Mouse (Mus musculus): ENCODE results near the gene Gm49333. TPM values are rescaled to one million over a fixed set of nuclear protein-coding genes. Genes with fewer than 3 reads are reported as not detected.

The Gm49333 gene
- 0.21 TPM in 1 of 2 replicates, not detected in the other for polyA plus RNA-seq (2015; fragmentation: Nextera tagmentation; extraction: Ambion mirVana)

DNA sequence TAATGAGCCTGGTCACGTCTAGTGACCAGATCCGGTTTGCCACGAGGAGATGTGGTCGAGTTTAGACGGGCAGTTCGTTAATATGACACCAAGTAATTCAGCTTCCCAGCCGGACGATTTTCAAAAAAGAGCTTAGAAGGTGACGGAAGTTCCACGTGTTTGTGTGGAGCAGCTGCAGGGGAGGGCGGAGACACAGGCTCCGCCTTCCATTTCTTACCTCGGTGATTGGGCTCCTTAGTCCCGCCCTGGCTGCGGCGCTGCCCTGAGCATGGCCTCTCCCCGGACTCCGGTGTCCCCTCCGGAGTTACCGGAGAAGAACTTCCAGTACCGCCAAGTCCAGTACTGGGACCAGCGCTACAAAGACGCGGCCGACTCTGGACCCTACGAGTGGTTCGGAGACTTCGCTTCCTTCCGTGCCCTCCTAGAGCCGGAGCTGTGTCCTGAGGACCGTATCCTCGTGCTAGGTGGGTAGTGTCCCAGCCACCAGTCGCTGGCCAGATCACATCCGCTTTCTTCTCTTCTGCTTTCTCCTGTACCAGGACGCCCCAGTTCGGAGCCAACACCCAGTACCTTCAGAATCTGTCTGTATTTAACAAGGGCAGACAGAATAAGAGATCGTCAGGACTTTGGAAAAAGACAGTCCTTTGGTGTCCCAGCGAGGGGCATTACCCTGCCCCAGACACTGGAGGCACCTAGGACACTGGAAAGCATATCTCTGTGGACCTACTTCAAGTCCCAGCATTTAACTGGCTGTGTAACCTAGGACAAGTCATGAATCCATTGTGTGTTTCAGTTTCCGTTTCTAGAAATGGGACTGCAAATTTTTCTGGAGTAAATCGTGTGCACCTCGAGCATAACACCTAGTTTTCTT lies at the start of gene Gm49333, which contains the start of the genes Eef1akmt4 and Alg3:
Gene Gm49333 (plus strand): TSS at position 254 of the 871 bp plus-strand sequence.
Gene Eef1akmt4 (plus strand): TSS at position 237 of the 871 bp plus-strand sequence.
Gene Alg3 (minus strand): TSS at position 379 of the 871 bp plus-strand sequence.
- peak within 1 kb of the TSS; percentile 91 for H3K4me2 ChIP-seq
- H3K4me3 ChIP-seq, result peak within 1 kb of the TSS; percentile 71
- peak within 1 kb of the TSS; percentile 88 for H3K9ac ChIP-seq
- ATAC-seq (replicated peaks), result peak; percentile 95
- WGBS, result 2% methylated on average over 41 of the region's 41 CpGs
- H3K27ac ChIP-seq, result peak within 1 kb of the TSS; percentile 85
- H3K9me3 ChIP-seq, result no peaks in the 10 kb centered on the region
- H3K27me3 ChIP-seq (replicated peaks), result no peaks in the 10 kb centered on the region
- H3K36me3 ChIP-seq (replicated peaks), result peaks cover 9% of the 10 kb centered on the region; the same call in 1 of the 2 replicates
- H3K4me1 ChIP-seq, result peaks cover 29% of the 10 kb centered on the region

DNA sequence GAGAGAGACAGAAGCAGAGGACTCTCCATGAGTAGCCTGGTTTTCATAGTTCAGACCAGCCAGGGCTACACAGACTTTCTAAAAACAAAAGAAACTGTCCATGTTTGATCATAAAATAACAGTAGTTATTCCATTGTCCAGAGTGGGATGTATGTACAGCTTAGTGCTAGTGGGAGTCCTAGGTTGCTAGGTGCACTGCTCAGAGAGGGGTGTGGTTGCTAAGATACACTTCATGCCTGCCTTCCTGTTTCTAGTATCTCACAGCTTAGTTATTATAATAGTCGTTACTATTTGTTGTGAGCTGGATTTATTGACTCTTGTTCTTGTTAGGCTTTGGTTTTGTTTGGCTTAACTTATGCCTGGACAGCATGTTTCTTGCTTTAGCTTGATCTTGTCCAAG lies 46.3 kb upstream of the Gm49333 start:
- no peak overlapping the region for H3K4me2 ChIP-seq
- no peaks in the 10 kb centered on the region for H3K4me1 ChIP-seq
- H3K27me3 ChIP-seq (replicated peaks), result no peaks in the 10 kb centered on the region
- no peak overlapping the region for H3K9ac ChIP-seq
- H3K9me3 ChIP-seq, result no peaks in the 10 kb centered on the region
- H3K4me3 ChIP-seq, result no peak overlapping the region
- no peak for ATAC-seq (replicated peaks)
- H3K36me3 ChIP-seq (replicated peaks), result peaks cover 6% of the 10 kb centered on the region
- WGBS, result 39% methylated on average over 1 of the region's 1 CpGs
- H3K27ac ChIP-seq, result no peak overlapping the region

DNA sequence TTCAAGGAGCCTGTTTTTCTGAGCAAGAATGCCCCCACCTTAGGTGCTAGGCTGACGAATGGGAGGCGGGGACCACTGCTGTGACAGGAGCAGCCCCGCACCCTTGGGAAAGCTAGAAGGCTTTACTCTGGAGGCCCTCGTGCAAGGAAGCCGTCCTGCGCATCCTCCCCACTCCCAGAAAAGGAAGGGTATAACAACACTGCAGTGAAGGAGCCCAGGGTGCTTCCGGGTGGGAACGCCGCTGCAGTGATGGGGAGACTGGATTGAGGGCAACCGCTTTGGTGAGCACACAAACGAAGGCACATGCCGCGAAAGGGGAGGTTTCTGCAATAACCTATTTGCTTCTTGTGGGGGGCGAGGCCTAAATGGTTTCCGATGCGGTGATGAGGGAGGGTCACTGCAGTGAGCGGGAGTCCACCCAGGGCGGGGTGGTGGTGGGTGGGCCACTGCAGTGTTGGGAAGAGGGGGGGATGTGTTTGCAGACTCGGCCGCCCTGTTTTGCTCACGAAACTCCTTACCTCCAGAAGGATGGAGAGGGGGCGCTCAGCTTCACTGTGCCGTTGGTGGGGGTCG lies 22.0 kb upstream of the Gm49333 start, which contains the start of gene Vwa5b2:
Gene Vwa5b2 (plus strand): TSS at position 106 of the 573 bp plus-strand sequence.
- H3K36me3 ChIP-seq (replicated peaks), result no peaks in the 10 kb centered on the region
- peak within 1 kb of the TSS; percentile 51 for H3K27ac ChIP-seq
- H3K4me1 ChIP-seq, result peaks cover 21% of the 10 kb centered on the region
- WGBS, result 1% methylated on average over 24 of the region's 24 CpGs
- H3K4me3 ChIP-seq, result peak within 1 kb of the TSS; percentile 53
- peak; percentile 87 for ATAC-seq (replicated peaks)
- H3K27me3 ChIP-seq (replicated peaks), result peaks cover 41% of the 10 kb centered on the region
- H3K4me2 ChIP-seq, result peak within 1 kb of the TSS; percentile 75
- H3K9me3 ChIP-seq, result no peaks in the 10 kb centered on the region
- peak within 1 kb of the TSS; percentile 58 for H3K9ac ChIP-seq

DNA sequence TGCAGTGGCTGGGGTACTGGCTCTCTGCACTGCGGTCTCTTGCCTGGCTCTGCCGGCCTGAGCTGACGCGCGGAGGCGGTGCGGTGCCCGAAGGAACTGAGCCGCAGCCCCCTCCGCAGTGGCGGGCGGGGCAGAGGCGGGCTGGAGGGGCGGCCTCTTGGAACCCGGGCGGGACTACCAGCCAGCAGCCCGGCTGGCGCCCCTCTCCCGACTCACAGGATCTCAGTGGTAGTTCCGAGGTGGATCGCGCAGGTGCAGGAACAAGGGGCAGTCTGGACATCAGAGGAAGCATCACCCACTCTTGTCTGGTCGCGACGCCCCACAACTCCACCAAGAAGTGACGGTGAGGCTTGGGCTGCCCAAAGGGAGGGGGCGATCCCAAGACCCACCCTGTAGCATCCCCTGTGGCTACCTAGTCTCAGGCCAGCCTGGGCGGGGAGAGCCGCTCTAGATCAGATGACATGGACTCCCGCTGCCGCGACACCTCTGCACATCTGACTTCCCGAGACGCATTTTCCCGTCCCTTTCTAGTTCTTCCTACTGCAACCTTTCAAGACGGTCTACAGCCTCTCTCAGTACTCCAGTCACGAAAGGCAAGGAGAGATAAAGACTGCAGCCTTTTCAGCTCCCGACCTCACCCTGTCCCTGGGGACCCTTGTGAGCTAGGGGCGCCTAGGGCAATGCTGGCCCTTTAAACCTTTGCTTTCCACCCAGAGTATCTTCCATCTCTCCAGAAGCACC lies 21.3 kb upstream of the Gm49333 start:
- ATAC-seq (replicated peaks), result peak; percentile 91
- WGBS, result 0% methylated on average over 39 of the region's 39 CpGs

DNA sequence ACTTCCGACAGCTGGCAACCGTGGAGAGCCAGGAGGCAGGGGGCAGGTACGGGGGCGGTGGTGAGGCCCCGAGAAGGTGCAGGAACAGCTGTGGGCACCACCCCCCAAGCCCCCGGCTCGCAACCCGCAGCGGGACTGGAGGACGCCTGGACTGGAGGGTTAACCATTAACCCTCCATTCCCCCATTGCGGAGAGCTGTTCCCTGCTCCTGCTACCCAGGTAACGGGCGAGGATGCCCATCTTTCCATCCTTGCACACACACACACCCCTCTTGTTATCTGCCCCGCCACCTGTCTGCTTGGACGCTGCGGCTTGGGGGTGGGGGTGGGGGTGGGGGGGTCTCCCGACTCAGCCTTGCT lies 20.8 kb upstream of the Gm49333 start:
- H3K4me2 ChIP-seq, result peak overlapping the region; percentile 75
- H3K9me3 ChIP-seq, result no peaks in the 10 kb centered on the region
- peak overlapping the region; percentile 53 for H3K4me3 ChIP-seq
- WGBS, result 4% methylated on average over 17 of the region's 17 CpGs
- peaks cover 41% of the 10 kb centered on the region for H3K27me3 ChIP-seq (replicated peaks)
- peak; percentile 12 for ATAC-seq (replicated peaks)
- H3K27ac ChIP-seq, result peak overlapping the region; percentile 51; the same call in 1 of the 2 replicates
- peak overlapping the region; percentile 58 for H3K9ac ChIP-seq
- H3K36me3 ChIP-seq (replicated peaks), result no peaks in the 10 kb centered on the region
- peaks cover 21% of the 10 kb centered on the region for H3K4me1 ChIP-seq

More for the DNA sequence above, 21.3 kb upstream of the Gm49333 start:
- peak overlapping the region; percentile 51 for H3K27ac ChIP-seq
- peaks cover 41% of the 10 kb centered on the region for H3K27me3 ChIP-seq (replicated peaks)
- H3K4me2 ChIP-seq, result peak overlapping the region; percentile 75
- no peaks in the 10 kb centered on the region for H3K36me3 ChIP-seq (replicated peaks)
- H3K4me3 ChIP-seq, result peak overlapping the region; percentile 53
- H3K4me1 ChIP-seq, result peaks cover 21% of the 10 kb centered on the region
- no peaks in the 10 kb centered on the region for H3K9me3 ChIP-seq
- peak overlapping the region; percentile 58 for H3K9ac ChIP-seq

DNA sequence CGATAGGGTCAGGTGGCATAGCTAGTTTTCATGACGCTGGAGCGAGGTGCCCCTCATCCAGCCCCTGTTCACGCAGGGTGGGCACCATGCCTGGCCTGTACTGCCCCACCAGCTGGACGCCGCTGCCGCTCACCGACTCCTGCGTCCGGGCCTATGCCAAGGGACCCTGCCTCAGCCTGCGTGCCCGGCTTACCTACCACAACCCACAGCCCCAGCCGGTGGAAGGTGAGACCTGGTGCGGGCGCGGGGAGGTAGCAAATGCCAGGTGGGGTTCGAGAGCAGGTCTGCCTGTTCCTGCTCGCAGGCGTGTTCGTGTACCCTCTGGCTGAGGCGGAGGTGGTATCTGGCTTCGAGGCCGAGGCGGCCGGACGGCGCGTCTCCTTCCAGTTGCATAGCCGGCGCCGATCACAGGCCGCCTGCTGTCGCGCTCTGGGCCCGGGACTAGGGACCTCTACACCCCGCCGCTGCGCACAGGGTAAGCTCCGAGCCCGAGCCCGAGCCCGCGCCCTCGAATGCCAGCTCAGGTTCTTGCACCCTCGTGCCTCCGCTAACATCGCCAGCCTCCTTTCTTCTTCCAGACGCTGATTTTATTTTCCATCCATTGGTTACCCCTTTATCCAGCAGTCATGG lies 20.2 kb upstream of the Gm49333 start:
- Histone ChIP-seq H3K9ac (peak overlapping the region; percentile 58; the same call in 1 of the 2 replicates), H3K9me3 (no peaks in the 10 kb centered on the region), H3K4me2 (peak overlapping the region; percentile 75), H3K27me3 (replicated peaks) (peaks cover 41% of the 10 kb centered on the region), H3K4me3 (peak overlapping the region; percentile 53), H3K36me3 (replicated peaks) (no peaks in the 10 kb centered on the region), H3K27ac (no peak overlapping the region), H3K4me1 (peaks cover 21% of the 10 kb centered on the region)
- ATAC-seq (replicated peaks), result no peak; the same call in 1 of the 2 replicates
- WGBS, result 5% methylated on average over 48 of the region's 48 CpGs

DNA sequence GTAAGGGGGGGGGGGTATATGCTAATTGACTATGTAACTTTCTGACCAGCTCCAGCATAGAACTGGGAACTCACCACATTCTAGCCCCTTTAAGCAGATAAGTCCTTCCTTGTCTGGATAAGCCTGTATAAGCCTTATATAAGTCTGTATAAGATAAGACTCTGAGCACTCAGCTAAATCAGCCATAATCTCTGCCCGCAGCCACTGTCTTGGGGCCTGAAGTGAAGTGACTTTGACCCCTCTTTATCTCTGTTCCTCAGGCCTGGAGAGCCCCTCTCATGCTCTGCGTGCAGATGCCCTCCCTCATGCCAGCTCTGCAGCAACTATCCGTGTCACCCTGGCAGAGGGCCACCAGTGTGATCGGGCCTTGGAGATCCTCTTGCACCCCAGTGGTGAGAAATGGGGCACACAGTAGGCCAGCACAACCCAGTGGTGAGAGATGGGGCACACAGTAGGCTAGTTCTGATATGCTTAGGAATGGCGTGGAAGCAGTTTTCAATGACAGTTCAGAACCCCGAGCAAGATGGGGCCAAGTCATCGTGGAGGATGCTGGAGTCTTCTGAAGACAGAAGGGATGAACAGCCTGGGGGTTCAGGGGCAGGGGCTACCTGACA lies 16.2 kb upstream of the Gm49333 start:
- H3K9me3 ChIP-seq, result no peaks in the 10 kb centered on the region
- 84% methylated on average over 7 of the region's 7 CpGs for WGBS

DNA sequence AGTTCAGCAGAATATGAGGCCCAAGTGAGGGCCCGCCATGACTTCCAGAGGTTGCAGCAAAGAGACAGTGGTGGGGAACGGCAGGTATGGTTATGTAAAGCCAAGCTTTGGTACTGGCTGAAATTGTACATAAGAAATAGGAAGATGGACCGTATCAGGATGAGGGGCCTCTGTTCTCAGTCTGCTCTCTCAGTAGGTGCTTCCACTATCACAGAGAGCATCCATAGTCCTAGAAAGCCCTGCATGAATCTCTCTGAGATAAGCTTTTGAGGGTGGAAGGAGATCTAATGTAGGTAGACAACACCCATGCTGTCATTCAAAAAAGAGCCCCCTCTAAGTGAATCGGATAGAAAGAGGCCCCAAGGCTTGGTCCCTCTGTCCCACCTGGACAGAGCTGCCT lies 15.7 kb upstream of the Gm49333 start:
- Histone ChIP-seq H3K9ac (no peak overlapping the region), H3K27ac (no peak overlapping the region), H3K4me1 (peaks cover 6% of the 10 kb centered on the region), H3K4me3 (no peak overlapping the region), H3K4me2 (no peak overlapping the region), H3K27me3 (replicated peaks) (peaks cover 33% of the 10 kb centered on the region), H3K36me3 (replicated peaks) (no peaks in the 10 kb centered on the region), H3K9me3 (no peaks in the 10 kb centered on the region)
- 91% methylated on average over 4 of the region's 4 CpGs for WGBS
- ATAC-seq (replicated peaks), result no peak

More for the DNA sequence above, 16.2 kb upstream of the Gm49333 start:
- ATAC-seq (replicated peaks), result no peak
- H3K36me3 ChIP-seq (replicated peaks), result no peaks in the 10 kb centered on the region
- no peak overlapping the region for H3K27ac ChIP-seq
- H3K4me3 ChIP-seq, result no peak overlapping the region
- no peak overlapping the region for H3K9ac ChIP-seq
- H3K27me3 ChIP-seq (replicated peaks), result peaks cover 38% of the 10 kb centered on the region
- no peak overlapping the region for H3K4me2 ChIP-seq
- H3K4me1 ChIP-seq, result peaks cover 11% of the 10 kb centered on the region

DNA sequence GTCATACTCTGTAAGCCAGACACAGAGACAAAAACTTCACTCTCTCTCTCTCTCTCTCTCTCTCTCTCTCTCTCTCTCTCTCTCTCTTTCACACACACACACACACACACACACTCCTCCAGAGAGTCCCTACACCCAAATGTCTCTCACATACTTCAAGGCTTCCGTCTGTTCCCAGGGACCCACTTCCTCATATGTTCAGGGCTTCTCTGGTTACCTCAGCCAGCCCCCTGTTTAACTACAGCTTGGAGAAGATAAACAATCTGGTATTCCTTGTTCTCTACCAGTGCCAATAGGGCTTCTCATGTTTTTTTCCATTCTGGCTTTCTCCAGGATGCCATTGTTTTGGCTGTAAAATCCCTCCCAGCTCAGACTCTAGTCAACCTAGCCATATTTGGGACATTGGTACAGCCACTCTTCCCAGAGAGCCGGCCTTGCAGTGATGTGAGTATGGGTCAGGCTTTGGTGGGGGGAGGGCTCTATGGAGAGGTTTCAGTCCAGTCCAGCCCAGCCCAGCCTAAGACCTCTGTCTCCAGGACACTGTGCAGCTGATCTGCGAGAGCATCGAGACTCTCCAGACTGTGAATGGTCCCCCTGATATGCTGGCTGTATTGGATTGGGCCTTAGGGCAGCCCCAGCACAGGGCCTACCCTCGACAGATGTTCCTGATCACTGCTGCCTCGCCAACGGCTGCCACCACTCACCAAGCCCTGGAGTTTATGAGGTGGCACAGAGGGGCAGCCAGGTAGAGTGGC lies 14.5 kb upstream of the Gm49333 start:
- no peak for ATAC-seq (replicated peaks)
- Histone ChIP-seq H3K27ac (no peak overlapping the region), H3K4me3 (no peak overlapping the region), H3K9ac (no peak overlapping the region), H3K4me1 (no peaks in the 10 kb centered on the region), H3K9me3 (no peaks in the 10 kb centered on the region), H3K4me2 (no peak overlapping the region), H3K36me3 (replicated peaks) (no peaks in the 10 kb centered on the region), H3K27me3 (replicated peaks) (peaks cover 21% of the 10 kb centered on the region)
- 79% methylated on average over 7 of the region's 7 CpGs for whole genome bisulfite sequencing

DNA sequence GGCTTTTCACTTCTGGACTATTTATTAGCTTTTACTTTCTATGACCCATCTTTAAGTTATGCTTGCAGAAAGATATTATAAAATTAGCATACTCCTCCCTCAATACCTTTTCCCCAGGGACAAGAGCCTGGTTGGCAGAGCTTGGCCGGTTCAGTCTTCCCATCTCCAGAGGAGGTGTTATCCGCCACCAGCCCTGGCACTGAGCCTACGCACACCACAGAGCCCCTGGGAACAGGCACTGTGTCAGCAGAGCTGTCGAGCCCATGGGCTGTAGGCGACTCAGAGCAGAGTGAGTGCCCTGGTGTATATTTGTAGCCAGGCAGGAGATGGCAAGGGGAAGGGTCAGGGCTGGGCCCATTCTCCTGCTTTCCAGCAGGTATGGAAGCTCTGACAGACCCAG lies 10.9 kb upstream of the Gm49333 start:
- Histone ChIP-seq H3K27ac (no peak overlapping the region), H3K9ac (no peak overlapping the region), H3K36me3 (replicated peaks) (peaks cover 11% of the 10 kb centered on the region), H3K4me1 (0 out of 2 replicates have a peak, but pooled peaks cover 7% of the 10 kb centered on the region), H3K9me3 (no peaks in the 10 kb centered on the region), H3K27me3 (replicated peaks) (no peaks in the 10 kb centered on the region), H3K4me3 (no peak overlapping the region), H3K4me2 (no peak overlapping the region)
- 55% methylated on average over 5 of the region's 5 CpGs for WGBS
- ATAC-seq (replicated peaks), result 0 out of 2 replicates have a peak, but pooled peaks have one; percentile 8

All from midbrain, embryonic 15.5 days (tissue).